Mouse (Mus musculus) neural tube, embryonic 12.5 days (tissue): Measurements from ENCODE around the gene Tspan11. TPM values are rescaled to one million over a fixed set of nuclear protein-coding genes. Genes with fewer than 3 reads are reported as not detected.

Experiments used
- ATAC-seq: fragments of 200-750 bp; cut with Nextera tagmentation; 2 replicates; pipeline ENCODE4 v1.8.0; 2017; ENCODE audit warnings: low read depth, mild to moderate bottlenecking, moderate TSS enrichment, moderate library complexity; ENCODE audit not compliant: low FRiP score
- H3K27ac ChIP-seq: fragments of 300-500 bp; sonication (generic); 2 replicates; pipeline ENCODE4 v1.5.1; 2016
- H3K27me3 ChIP-seq: fragments of 300-500 bp; sonication (generic); replicated peaks from 2 replicates; pipeline ENCODE4 v1.6.1; 2016; ENCODE audit warnings: mild to moderate bottlenecking
- H3K36me3 ChIP-seq: fragments of 300-500 bp; sonication (generic); 2 replicates; pipeline ENCODE4 v1.6.1; 2016; ENCODE audit warnings: mild to moderate bottlenecking
- H3K4me1 ChIP-seq: fragments of 300-500 bp; sonication (generic); 2 replicates; pipeline ENCODE4 v1.6.1; 2016
- H3K4me2 ChIP-seq: fragments of 300-500 bp; sonication (generic); replicated peaks from 2 replicates; pipeline ENCODE4 v1.6.1; 2016; ENCODE audit warnings: mild to moderate bottlenecking
- H3K4me3 ChIP-seq: fragments of 300-500 bp; sonication (generic); 2 replicates; pipeline ENCODE4 v1.5.1; 2016
- H3K9ac ChIP-seq: fragments of 300-500 bp; sonication (generic); 2 replicates; pipeline ENCODE4 v1.6.1; 2016; ENCODE audit warnings: mild to moderate bottlenecking
- H3K9me3 ChIP-seq: fragments of 300-500 bp; sonication (generic); 2 replicates; pipeline ENCODE4 v1.6.1; 2016; ENCODE audit warnings: mild to moderate bottlenecking
- WGBS: fragments of 180-500 bp; shearing (Covaris S2); methylation state at CpG from one replicate; pipeline ENCODE4 v1.1.7; 2016; 5-methylcytosine and 5-hydroxymethylcytosine counted together
- polyA plus RNA-seq: library from polyadenylated mRNA; unstranded; fragments of >200 nt; fragmentation: Nextera tagmentation; extraction: Ambion mirVana; gene quantifications from 2 replicates; pipeline ENCODE4 v1.2.1, GENCODE M21; 2016

Tspan11 gene
- polyA plus RNA-seq, result 19.5 and 22.1 TPM in 2 replicates

DNA sequence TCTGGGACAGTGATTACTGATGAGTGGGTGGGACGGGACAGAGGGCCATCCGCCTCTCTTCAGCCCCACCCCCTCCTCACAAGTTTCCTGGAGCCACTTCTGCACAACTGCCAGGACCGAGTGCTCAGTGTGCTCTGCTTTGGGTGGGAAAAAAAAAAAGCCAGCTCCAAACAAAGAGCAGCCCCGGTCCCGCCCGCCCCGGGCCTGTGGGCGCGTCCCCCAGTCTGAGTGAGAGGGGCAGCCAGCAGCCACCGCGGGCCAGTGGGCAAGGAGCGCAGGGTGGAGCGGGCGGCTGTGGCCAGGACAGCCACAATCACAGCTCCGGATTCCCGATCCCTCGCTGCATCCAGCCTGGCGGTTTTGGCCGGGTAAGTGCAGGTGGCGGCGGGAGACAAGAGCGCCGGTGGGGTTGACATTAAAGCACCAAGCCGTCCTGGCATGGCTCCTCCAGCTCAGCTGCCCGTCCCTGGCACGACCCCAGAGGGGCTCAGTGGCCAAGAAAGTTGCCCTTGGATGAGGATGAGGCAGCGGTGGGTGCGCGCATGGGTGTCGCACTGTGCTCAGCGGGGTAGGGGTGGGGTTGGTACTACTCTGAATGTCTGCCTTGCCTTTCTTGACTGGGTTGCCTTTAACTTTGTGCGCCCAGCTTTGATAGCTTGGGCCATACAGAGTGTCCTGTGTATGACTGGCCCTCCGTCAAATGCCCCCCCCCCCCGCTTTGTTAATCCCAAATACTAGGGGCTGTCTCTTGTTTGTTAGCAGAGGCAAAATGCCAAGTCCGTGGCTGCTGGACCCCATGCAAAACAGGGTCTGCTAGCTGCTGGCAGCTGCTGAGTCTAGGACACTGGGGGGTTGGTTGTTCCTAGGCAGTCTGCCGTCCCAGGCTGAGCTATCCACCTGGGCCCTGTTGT lies at the start of gene Tspan11:
Tspan11 (plus strand) TSS at position 79 of the 911 bp plus-strand sequence.
- Histone ChIP-seq H3K9ac (peak within 1 kb of the TSS; percentile 73), H3K4me3 (peak within 1 kb of the TSS; percentile 51), H3K4me2 (peak within 1 kb of the TSS; percentile 81), H3K36me3 (no peaks in the 10 kb centered on the region), H3K27me3 (no peaks in the 10 kb centered on the region), H3K27ac (peak within 1 kb of the TSS; percentile 65), H3K4me1 (peaks cover 29% of the 10 kb centered on the region), H3K9me3 (no peaks in the 10 kb centered on the region)
- WGBS, result 2% methylated on average over 36 of the region's 36 CpGs
- peak; percentile 84 for ATAC-seq

GRCm38 (mm10) chr6:127837910-127838309 lies 49.5 kb upstream of the Tspan11 start:
- H3K9ac ChIP-seq, result no peak overlapping the region

GRCm38 (mm10) chr6:127839538-127839937 lies 47.9 kb upstream of the Tspan11 start:
- H3K4me1 ChIP-seq, result no peaks in the 10 kb centered on the region
- no peak for ATAC-seq
- no peak overlapping the region for H3K9ac ChIP-seq
- H3K9me3 ChIP-seq, result peaks cover 3% of the 10 kb centered on the region; the same call in 1 of the 2 replicates
- no peak overlapping the region for H3K4me3 ChIP-seq
- H3K4me2 ChIP-seq, result no peak overlapping the region
- WGBS, result 96% methylated on average over 2 of the region's 2 CpGs
- H3K27me3 ChIP-seq, result no peaks in the 10 kb centered on the region
- no peak overlapping the region for H3K27ac ChIP-seq
- no peaks in the 10 kb centered on the region for H3K36me3 ChIP-seq

More at GRCm38 (mm10) chr6:127837910-127838309, 49.5 kb upstream of the Tspan11 start:
- Histone ChIP-seq H3K9me3 (peaks cover 3% of the 10 kb centered on the region; the same call in 1 of the 2 replicates), H3K4me2 (no peak overlapping the region), H3K27me3 (no peaks in the 10 kb centered on the region), H3K36me3 (no peaks in the 10 kb centered on the region), H3K27ac (no peak overlapping the region), H3K4me3 (no peak overlapping the region), H3K4me1 (no peaks in the 10 kb centered on the region)
- 92% methylated on average over 4 of the region's 4 CpGs for WGBS
- no peak for ATAC-seq

- no peaks in the 10 kb centered on the region for H3K4me1 ChIP-seq
- H3K36me3 ChIP-seq, result no peaks in the 10 kb centered on the region
- H3K9me3 ChIP-seq, result peaks cover 3% of the 10 kb centered on the region; the same call in 1 of the 2 replicates
- no peak overlapping the region for H3K4me2 ChIP-seq
- no peaks in the 10 kb centered on the region for H3K27me3 ChIP-seq
- 80% methylated on average over 7 of the region's 7 CpGs for WGBS
- no peak overlapping the region for H3K27ac ChIP-seq
- no peak overlapping the region for H3K9ac ChIP-seq
- H3K4me3 ChIP-seq, result no peak overlapping the region
- ATAC-seq, result no peak
Observed at GRCm38 (mm10) chr6:127840171-127840570, 47.2 kb upstream of the Tspan11 start.

DNA sequence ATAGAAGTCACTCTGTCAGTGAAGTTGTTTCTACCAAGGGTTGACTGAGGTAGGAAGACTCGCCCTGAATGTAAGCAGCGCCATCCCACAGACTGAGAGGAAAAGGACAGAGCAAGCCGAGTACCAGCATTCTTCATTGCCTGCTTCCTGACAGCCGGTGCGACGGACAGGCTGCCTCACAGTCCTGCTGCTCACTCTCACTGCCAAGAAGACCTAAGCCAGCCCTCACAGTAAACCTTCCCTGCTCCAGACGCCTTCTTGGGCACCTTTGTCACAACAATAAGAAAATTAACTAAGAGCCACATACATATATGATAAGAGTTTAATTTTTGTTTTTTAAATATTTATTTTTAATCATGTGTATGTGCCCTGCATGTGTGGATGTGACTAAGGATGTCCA lies 46.1 kb upstream of the Tspan11 start:
- Histone ChIP-seq H3K9ac (no peak overlapping the region), H3K4me2 (no peak overlapping the region), H3K27me3 (no peaks in the 10 kb centered on the region), H3K36me3 (no peaks in the 10 kb centered on the region), H3K27ac (no peak overlapping the region), H3K4me3 (no peak overlapping the region), H3K9me3 (peaks cover 3% of the 10 kb centered on the region; the same call in 1 of the 2 replicates), H3K4me1 (no peaks in the 10 kb centered on the region)
- ATAC-seq, result no peak
- WGBS, result 74% methylated on average over 7 of the region's 7 CpGs

GRCm38 (mm10) chr6:127846521-127846920 lies 40.9 kb upstream of the Tspan11 start:
- no peaks in the 10 kb centered on the region for H3K27me3 ChIP-seq
- no peak overlapping the region for H3K4me2 ChIP-seq
- no peak overlapping the region for H3K4me3 ChIP-seq
- ATAC-seq, result no peak
- no peaks in the 10 kb centered on the region for H3K36me3 ChIP-seq
- H3K9me3 ChIP-seq, result peaks cover 3% of the 10 kb centered on the region; the same call in 1 of the 2 replicates
- WGBS, result 86% methylated on average over 6 of the region's 6 CpGs
- no peaks in the 10 kb centered on the region for H3K4me1 ChIP-seq
- H3K27ac ChIP-seq, result no peak overlapping the region
- no peak overlapping the region for H3K9ac ChIP-seq

DNA sequence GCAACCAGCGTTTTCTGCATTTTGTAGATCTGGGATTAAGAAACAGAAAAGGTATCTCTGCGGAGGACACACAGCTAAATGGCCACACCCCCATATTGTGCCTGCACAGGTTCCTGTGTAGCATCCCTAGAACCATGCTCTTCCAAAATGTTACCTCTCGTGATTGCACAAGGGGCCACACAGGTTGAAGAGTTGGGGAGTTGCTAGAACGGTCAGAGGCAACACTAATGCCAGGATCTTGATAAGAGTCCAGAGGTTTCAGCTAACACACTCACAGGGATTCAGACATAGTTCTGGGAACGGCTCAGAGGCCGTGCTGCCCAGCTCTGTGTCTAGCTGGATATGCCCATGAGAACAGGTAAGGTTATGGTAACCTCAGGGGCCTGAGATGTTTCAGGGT lies 37.9 kb upstream of the Tspan11 start:
- H3K4me2 ChIP-seq, result no peak overlapping the region
- H3K9ac ChIP-seq, result no peak overlapping the region
- 91% methylated on average over 6 of the region's 6 CpGs for WGBS
- 0 out of 2 replicates have a peak, but pooled peaks cover 4% of the 10 kb centered on the region for H3K4me1 ChIP-seq
- H3K4me3 ChIP-seq, result no peak overlapping the region
- H3K27me3 ChIP-seq, result no peaks in the 10 kb centered on the region
- no peak for ATAC-seq
- no peaks in the 10 kb centered on the region for H3K9me3 ChIP-seq
- H3K36me3 ChIP-seq, result no peaks in the 10 kb centered on the region
- no peak overlapping the region for H3K27ac ChIP-seq

GRCm38 (mm10) chr6:127851611-127852010 lies 35.8 kb upstream of the Tspan11 start:
- no peak for ATAC-seq
- Histone ChIP-seq H3K27me3 (no peaks in the 10 kb centered on the region), H3K4me2 (no peak overlapping the region), H3K4me1 (peaks cover 13% of the 10 kb centered on the region), H3K27ac (no peak overlapping the region), H3K36me3 (no peaks in the 10 kb centered on the region), H3K9me3 (no peaks in the 10 kb centered on the region), H3K9ac (no peak overlapping the region), H3K4me3 (no peak overlapping the region)
- 88% methylated on average over 4 of the region's 4 CpGs for WGBS

DNA sequence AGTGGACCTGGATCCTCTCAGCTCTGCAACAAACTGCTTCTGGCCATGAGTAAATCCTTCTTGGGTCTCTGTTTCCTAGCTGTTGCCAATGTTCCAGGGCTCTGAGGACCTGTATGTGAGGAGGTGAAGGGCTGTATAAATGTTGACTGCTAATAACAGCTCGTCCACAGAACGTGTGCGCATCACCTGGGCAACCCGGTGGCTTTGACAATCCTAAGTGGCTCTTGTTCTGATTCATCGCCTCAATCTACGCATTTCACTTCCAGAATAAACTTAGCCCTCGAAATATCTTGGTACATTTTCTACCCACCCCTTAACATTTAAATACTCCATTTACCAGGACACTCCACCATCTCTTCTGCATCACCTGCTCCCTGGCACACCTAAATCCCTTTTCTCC lies 34.1 kb upstream of the Tspan11 start:
- no peak overlapping the region for H3K4me2 ChIP-seq
- no peak overlapping the region for H3K4me3 ChIP-seq
- H3K9me3 ChIP-seq, result no peaks in the 10 kb centered on the region
- no peak for ATAC-seq
- no peak overlapping the region for H3K9ac ChIP-seq
- 95% methylated on average over 7 of the region's 7 CpGs for WGBS
- H3K27me3 ChIP-seq, result no peaks in the 10 kb centered on the region
- no peaks in the 10 kb centered on the region for H3K36me3 ChIP-seq
- H3K4me1 ChIP-seq, result peaks cover 13% of the 10 kb centered on the region
- no peak overlapping the region for H3K27ac ChIP-seq

DNA sequence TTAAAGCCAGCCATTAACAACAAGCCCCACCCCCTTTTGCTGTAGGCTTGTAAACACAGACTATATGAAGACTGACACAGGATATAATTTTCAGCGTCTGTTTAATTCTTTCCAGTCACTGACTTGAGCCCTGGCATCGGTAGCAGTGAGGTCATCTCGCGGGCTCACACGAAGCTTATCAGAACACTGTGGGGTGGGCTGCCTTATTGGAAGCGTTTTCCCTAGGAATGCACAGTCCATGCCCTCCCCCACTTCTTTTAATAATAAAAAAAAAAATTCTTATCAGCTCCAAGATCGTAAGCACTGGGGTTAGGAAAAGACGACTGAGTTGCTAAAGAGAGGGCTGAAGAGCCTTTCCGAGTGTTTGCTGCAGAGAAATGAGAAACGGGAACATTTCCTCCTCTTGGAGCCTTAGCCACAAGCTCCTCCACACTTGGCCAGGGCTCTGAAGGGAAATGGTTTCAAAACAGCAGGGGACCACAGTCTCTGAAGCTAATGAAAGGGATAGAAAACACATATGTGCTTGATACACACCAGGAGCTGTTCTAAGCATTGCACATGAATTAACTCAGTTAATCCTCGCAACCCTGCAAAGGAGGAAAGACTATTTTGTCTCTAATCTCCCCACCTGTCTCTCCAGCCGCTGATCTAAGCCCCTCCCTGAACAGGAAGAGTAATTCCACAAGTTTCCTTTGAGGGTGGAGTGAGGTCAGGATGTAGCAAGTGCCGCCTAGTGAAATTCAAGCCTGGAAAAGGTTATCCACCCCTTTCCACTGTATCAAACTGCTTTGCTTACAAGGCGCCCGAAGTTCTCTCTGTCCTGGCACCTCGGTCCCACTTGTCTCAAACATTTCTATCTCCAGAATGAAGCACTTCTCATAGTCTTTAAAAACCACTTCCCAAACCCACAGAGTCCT lies 33.4 kb upstream of the Tspan11 start:
- Histone ChIP-seq H3K27me3 (no peaks in the 10 kb centered on the region), H3K27ac (no peak overlapping the region), H3K4me1 (peaks cover 13% of the 10 kb centered on the region), H3K4me2 (no peak overlapping the region), H3K36me3 (no peaks in the 10 kb centered on the region), H3K9me3 (no peaks in the 10 kb centered on the region), H3K9ac (no peak overlapping the region), H3K4me3 (no peak overlapping the region)
- ATAC-seq, result no peak
- 60% methylated on average over 16 of the region's 16 CpGs for WGBS

GRCm38 (mm10) chr6:127854688-127855013 lies 32.7 kb upstream of the Tspan11 start:
- Histone ChIP-seq H3K9ac (no peak overlapping the region), H3K9me3 (no peaks in the 10 kb centered on the region), H3K27me3 (no peaks in the 10 kb centered on the region), H3K4me1 (peaks cover 13% of the 10 kb centered on the region), H3K4me3 (no peak overlapping the region), H3K4me2 (no peak overlapping the region), H3K36me3 (no peaks in the 10 kb centered on the region), H3K27ac (no peak overlapping the region)
- WGBS, result 96% methylated on average over 2 of the region's 2 CpGs
- no peak for ATAC-seq

- WGBS, result 35% methylated on average over 9 of the region's 9 CpGs
- peaks cover 13% of the 10 kb centered on the region for H3K4me1 ChIP-seq
- no peak overlapping the region for H3K4me3 ChIP-seq
- no peak for ATAC-seq
- no peak overlapping the region for H3K4me2 ChIP-seq
- no peak overlapping the region for H3K9ac ChIP-seq
- H3K36me3 ChIP-seq, result no peaks in the 10 kb centered on the region
- H3K27ac ChIP-seq, result no peak overlapping the region
- no peaks in the 10 kb centered on the region for H3K27me3 ChIP-seq
- no peaks in the 10 kb centered on the region for H3K9me3 ChIP-seq
Observed at GRCm38 (mm10) chr6:127855711-127856295, 31.6 kb upstream of the Tspan11 start.
